Mouse (Mus musculus): ENCODE measurements at regions not wholly inside any gene's neighbourhood (a gene's known extent, or its start where the extent isn't known, plus 50 kb on each side); places are given as distances from the start of the nearest gene placed in this dataset.
A peak's percentile ranks its signal among the peaks of the same experiment; 100 is the strongest.
"Not testable (repeated sequence)": the region's sequence is repeated elsewhere in the genome, so short reads cannot be mapped to it uniquely, and the experiment has no call there.

DNA sequence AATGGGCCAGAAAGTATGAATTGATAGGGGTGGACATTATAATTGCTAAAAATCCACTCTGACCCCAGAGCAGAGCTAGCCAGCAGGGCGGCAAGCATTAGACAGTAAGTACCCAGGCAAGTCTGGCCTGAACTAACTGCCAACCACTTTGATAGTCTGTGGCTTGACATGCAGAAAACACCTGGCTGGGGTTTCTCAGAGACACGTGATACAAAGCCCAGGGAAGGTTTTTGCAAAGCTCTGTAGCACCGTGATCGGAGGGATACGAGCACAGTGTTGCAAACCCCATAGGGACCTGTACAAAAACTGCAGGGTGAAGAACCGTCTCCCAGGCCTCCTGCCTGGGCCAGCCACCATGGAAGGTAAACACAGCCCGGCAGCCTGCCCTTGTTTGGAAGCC lies 131.9 kb downstream of the Dad1 start:
- TF ChIP-seq CTCF (IDR thresholded peaks at IDR 0.05; ENCODE audit: borderline replicate concordance, control insufficient read depth, extremely low read depth, insufficient read depth, low read length, poor library complexity), result no peak
- no peak for TF ChIP-seq POLR2A (IDR thresholded peaks at IDR 0.05; ENCODE audit: control insufficient read depth, extremely low read depth, insufficient read depth, low read length, poor library complexity)
- Histone ChIP-seq H3K4me1 (replicated peaks; ENCODE audit: control insufficient read depth, insufficient read depth, low read length) (peaks cover 15% of the 10 kb centered on the region), H3K27ac (ENCODE audit: control insufficient read depth, insufficient read depth, low read length) (no peak overlapping the region), H3K36me3 (ENCODE audit: control insufficient read depth, insufficient read depth, low read length) (peaks cover 3% of the 10 kb centered on the region; the same call in 1 of the 2 replicates), H3K27me3 (ENCODE audit: control insufficient read depth, insufficient read depth, low read length) (no peaks in the 10 kb centered on the region), H3K4me3 (ENCODE audit: control insufficient read depth, insufficient read depth, low read length) (no peak overlapping the region)
- 10% methylated on average over 2 of the region's 7 CpGs for whole genome bisulfite sequencing
- DNase-seq, result no peak

DNA sequence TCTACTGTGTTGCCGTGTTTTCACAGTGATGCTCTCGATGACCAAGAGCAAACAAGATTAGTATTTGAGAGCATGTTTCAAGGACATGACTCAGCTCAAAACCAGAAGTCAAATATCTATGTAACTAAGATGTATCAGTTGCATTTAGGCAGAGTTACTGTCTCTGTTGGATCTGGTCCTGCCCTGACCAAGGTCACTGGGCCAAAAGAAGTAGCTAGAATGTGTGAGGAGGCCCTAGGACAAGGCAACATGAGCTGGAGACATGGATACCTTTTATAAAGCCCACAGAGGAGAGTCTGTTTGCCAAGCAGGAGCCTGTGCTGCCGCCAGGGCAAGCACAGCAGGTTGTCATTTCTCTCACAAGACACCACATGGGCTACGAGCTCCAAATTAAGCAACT lies 132.6 kb downstream of the Dad1 start:
- TF ChIP-seq CTCF (IDR thresholded peaks at IDR 0.05; ENCODE audit: borderline replicate concordance, control insufficient read depth, extremely low read depth, insufficient read depth, low read length, poor library complexity) (no peak), POLR2A (IDR thresholded peaks at IDR 0.05; ENCODE audit: control insufficient read depth, extremely low read depth, insufficient read depth, low read length, poor library complexity) (no peak)
- no peak for DNase-seq
- H3K27ac ChIP-seq (ENCODE audit: control insufficient read depth, insufficient read depth, low read length), result no peak overlapping the region
- peaks cover 3% of the 10 kb centered on the region; the same call in 1 of the 2 replicates for H3K36me3 ChIP-seq (ENCODE audit: control insufficient read depth, insufficient read depth, low read length)
- WGBS, result 69% methylated on average over 3 of the region's 4 CpGs
- peaks cover 11% of the 10 kb centered on the region for H3K4me1 ChIP-seq (replicated peaks; ENCODE audit: control insufficient read depth, insufficient read depth, low read length)
- H3K4me3 ChIP-seq (ENCODE audit: control insufficient read depth, insufficient read depth, low read length), result no peak overlapping the region
- no peaks in the 10 kb centered on the region for H3K27me3 ChIP-seq (ENCODE audit: control insufficient read depth, insufficient read depth, low read length)

DNA sequence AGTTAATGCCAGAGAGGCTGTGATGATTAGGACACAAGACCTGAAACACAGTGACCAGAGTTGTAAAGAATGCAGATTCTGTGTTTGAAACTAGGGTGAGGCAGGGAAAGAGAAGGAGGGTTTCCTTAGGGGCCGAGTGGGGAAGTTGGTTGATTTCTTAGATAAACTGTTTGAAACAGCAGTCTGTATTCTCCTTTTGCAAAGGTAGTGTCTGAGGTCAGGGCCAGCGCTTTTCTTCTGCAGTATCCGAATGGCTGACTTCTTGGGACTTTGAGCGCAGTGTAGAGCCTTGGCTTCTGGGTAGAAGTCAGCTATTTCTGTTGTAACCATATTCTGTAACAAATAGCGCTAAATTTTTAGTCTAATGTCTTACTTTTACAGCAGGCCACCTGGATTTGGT lies 133.7 kb downstream of the Dad1 start:
- H3K27ac ChIP-seq (ENCODE audit: control insufficient read depth, insufficient read depth, low read length), result no peak overlapping the region
- no peak for TF ChIP-seq CTCF (IDR thresholded peaks at IDR 0.05; ENCODE audit: borderline replicate concordance, control insufficient read depth, extremely low read depth, insufficient read depth, low read length, poor library complexity)
- TF ChIP-seq POLR2A (IDR thresholded peaks at IDR 0.05; ENCODE audit: control insufficient read depth, extremely low read depth, insufficient read depth, low read length, poor library complexity), result no peak
- 0 out of 2 replicates have a peak, but pooled peaks cover 5% of the 10 kb centered on the region for H3K4me1 ChIP-seq (replicated peaks; ENCODE audit: control insufficient read depth, insufficient read depth, low read length)
- DNase-seq, result no peak
- H3K4me3 ChIP-seq (ENCODE audit: control insufficient read depth, insufficient read depth, low read length), result no peak overlapping the region
- WGBS, result 57% methylated on average over 5 of the region's 5 CpGs
- H3K36me3 ChIP-seq (ENCODE audit: control insufficient read depth, insufficient read depth, low read length), result peaks cover 3% of the 10 kb centered on the region; the same call in 1 of the 2 replicates
- no peaks in the 10 kb centered on the region for H3K27me3 ChIP-seq (ENCODE audit: control insufficient read depth, insufficient read depth, low read length)

DNA sequence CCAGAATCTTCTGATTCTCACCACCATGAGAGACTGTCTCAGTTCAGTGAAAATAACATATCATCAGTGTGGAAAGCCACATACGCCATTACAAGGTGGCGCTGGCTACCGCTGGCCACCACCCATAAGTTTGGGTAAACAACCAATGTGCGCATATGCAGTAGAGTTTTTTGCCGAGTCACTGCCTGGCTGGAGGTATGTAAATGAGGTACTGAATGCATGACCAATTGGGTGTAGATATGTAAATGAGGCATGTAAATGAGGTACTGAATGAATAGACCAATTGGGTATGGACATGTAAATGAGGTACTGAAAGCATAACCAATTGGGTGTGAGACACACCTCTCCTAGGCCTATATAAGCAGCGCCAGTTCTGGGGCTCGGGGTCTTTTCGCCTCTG lies 136.3 kb downstream of the Dad1 start:
- H3K4me3 ChIP-seq (ENCODE audit: control insufficient read depth, insufficient read depth, low read length); H3K4me1 ChIP-seq (replicated peaks; ENCODE audit: control insufficient read depth, insufficient read depth, low read length); DNase-seq; H3K36me3 ChIP-seq (ENCODE audit: control insufficient read depth, insufficient read depth, low read length); H3K27ac ChIP-seq (ENCODE audit: control insufficient read depth, insufficient read depth, low read length); H3K27me3 ChIP-seq (ENCODE audit: control insufficient read depth, insufficient read depth, low read length): not testable (repeated sequence)
- WGBS, result 94% methylated on average over 5 of the region's 8 CpGs

DNA sequence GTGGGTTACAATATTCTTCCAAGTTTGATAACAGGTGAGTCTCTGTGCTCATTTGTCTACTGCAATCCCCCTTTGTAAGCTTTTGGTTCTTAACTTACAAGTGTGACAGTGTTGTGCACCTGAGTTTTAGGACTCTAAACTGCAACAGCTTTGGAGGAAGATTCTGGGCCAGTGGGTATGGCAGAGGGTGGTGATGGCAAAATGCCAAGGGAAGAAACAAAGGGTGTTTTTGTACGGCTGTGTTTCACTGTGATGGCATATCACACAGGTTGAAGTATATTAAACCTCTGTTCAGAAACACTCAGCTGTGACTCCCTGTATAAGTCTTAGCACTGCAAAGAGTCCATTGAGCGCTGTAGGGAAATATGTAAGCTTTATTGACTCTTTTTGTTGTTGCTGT lies 140.7 kb downstream of the Dad1 start:
- H3K4me1 ChIP-seq (replicated peaks; ENCODE audit: control insufficient read depth, insufficient read depth, low read length), result peaks cover 3% of the 10 kb centered on the region
- no peak for DNase-seq
- 71% methylated on average over 2 of the region's 2 CpGs for WGBS

DNA sequence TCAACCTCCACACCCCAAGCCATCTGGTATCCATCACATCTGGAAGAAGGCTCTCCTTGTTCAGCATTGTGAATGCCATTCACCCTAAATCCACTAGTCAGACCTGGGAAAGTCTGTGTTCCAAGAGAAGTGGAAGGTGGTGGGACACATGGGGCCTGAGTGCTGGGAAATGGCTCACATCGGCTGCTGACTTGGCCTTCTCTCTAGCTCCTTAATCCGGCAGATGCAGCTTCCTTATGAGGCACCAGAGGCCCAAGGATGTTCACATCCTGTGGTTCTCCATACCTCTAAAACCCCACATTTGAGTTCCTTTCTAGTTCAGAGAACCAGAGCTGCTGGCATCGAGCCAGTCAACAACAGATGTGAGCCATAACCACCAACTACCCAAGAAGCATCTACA lies 142.9 kb downstream of the Dad1 start:
- Histone ChIP-seq H3K36me3 (ENCODE audit: control insufficient read depth, insufficient read depth, low read length) (no peaks in the 10 kb centered on the region), H3K4me1 (replicated peaks; ENCODE audit: control insufficient read depth, insufficient read depth, low read length) (peaks cover 5% of the 10 kb centered on the region), H3K4me3 (ENCODE audit: control insufficient read depth, insufficient read depth, low read length) (no peak overlapping the region), H3K27ac (ENCODE audit: control insufficient read depth, insufficient read depth, low read length) (peak overlapping the region; percentile 82), H3K27me3 (ENCODE audit: control insufficient read depth, insufficient read depth, low read length) (no peaks in the 10 kb centered on the region)
- 3% methylated on average over 3 of the region's 3 CpGs for WGBS
- TF ChIP-seq CTCF (IDR thresholded peaks at IDR 0.05; ENCODE audit: borderline replicate concordance, control insufficient read depth, extremely low read depth, insufficient read depth, low read length, poor library complexity) (no peak), POLR2A (IDR thresholded peaks at IDR 0.05; ENCODE audit: control insufficient read depth, extremely low read depth, insufficient read depth, low read length, poor library complexity) (no peak)
- peak; percentile 33 for DNase-seq

More for the DNA sequence above, 140.7 kb downstream of the Dad1 start:
- no peak overlapping the region for H3K27ac ChIP-seq (ENCODE audit: control insufficient read depth, insufficient read depth, low read length)
- no peaks in the 10 kb centered on the region for H3K27me3 ChIP-seq (ENCODE audit: control insufficient read depth, insufficient read depth, low read length)
- no peaks in the 10 kb centered on the region for H3K36me3 ChIP-seq (ENCODE audit: control insufficient read depth, insufficient read depth, low read length)
- TF ChIP-seq CTCF (IDR thresholded peaks at IDR 0.05; ENCODE audit: borderline replicate concordance, control insufficient read depth, extremely low read depth, insufficient read depth, low read length, poor library complexity), result no peak
- TF ChIP-seq POLR2A (IDR thresholded peaks at IDR 0.05; ENCODE audit: control insufficient read depth, extremely low read depth, insufficient read depth, low read length, poor library complexity), result no peak
- H3K4me3 ChIP-seq (ENCODE audit: control insufficient read depth, insufficient read depth, low read length), result no peak overlapping the region

DNA sequence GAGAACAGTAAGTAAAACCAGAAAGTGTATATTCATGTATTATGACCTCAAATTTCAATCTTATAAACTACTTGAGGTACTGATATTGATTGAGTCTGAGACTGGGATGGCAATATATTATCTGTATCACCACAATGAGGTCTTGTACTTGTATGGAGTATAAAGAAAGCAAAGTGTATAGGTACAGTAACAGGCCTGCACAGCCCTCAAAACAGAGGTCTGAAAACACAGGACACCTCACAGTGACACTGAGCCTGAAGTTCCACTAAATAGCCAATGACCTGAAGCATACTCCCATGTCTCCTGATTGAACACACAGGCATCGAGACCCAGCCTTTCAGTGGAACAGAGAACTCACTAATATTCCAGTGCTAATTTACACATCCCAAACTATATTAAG lies 144.8 kb downstream of the Dad1 start:
- TF ChIP-seq CTCF (IDR thresholded peaks at IDR 0.05; ENCODE audit: borderline replicate concordance, control insufficient read depth, extremely low read depth, insufficient read depth, low read length, poor library complexity) (no peak), POLR2A (IDR thresholded peaks at IDR 0.05; ENCODE audit: control insufficient read depth, extremely low read depth, insufficient read depth, low read length, poor library complexity) (no peak)
- no peak for DNase-seq
- H3K27me3 ChIP-seq (ENCODE audit: control insufficient read depth, insufficient read depth, low read length), result no peaks in the 10 kb centered on the region
- no peaks in the 10 kb centered on the region for H3K36me3 ChIP-seq (ENCODE audit: control insufficient read depth, insufficient read depth, low read length)
- no peak overlapping the region for H3K4me3 ChIP-seq (ENCODE audit: control insufficient read depth, insufficient read depth, low read length)
- H3K4me1 ChIP-seq (replicated peaks; ENCODE audit: control insufficient read depth, insufficient read depth, low read length), result peaks cover 5% of the 10 kb centered on the region
- no peak overlapping the region for H3K27ac ChIP-seq (ENCODE audit: control insufficient read depth, insufficient read depth, low read length)
- WGBS, result 100% methylated on average over 1 of the region's 1 CpGs
